Mouse (Mus musculus) CD4-positive, CD25-positive, alpha-beta regulatory T cell, adult 4 months (primary cell): ENCODE data around the gene Ncr1. TPM values are rescaled to one million over a fixed set of nuclear protein-coding genes. Genes with fewer than 3 reads are reported as not detected.
"Not testable (repeated sequence)": the region's sequence is repeated elsewhere in the genome, so short reads cannot be mapped to it uniquely, and the experiment has no call there.

Experiments used
- ATAC-seq: one replicate; pipeline ENCODE4 v1.8.0; 2017
- polyA plus RNA-seq, 2 experiments: library from polyadenylated mRNA; unstranded; fragments of 100-300 nt; shearing (Covaris generic); gene quantifications; one replicate each; pipeline ENCODE4 v1.2.1; 2017

Ncr1 gene
- polyA plus RNA-seq: not detected

GRCm38 (mm10) chr7:4337509-4337908 lies at the start of gene Ncr1:
TSS of gene Ncr1 (plus strand) at chr7:4337724.
- no peak for ATAC-seq

DNA sequence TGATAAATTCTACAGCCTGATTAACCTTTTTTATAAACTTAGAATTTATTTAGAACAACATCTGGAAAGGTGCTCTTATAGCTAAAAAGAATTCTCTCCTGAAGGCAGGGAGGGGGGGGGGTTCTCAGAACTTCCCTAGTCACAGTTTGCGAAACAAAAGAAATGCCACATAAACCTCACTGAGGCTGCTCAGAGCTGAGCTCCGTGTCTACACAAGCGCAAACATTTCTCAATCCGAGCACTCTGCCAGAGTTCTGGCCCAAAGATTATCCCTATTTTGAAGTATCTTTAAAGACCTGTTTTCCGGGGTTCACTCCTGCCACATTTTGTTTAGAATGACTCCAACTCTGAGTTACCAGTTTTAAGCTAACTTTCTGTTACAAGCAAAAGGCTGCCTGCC lies 44.9 kb upstream of the Ncr1 start:
- ATAC-seq: no peak

GRCm38 (mm10) chr7:4297189-4297588 lies 40.3 kb upstream of the Ncr1 start:
- ATAC-seq: no peak

DNA sequence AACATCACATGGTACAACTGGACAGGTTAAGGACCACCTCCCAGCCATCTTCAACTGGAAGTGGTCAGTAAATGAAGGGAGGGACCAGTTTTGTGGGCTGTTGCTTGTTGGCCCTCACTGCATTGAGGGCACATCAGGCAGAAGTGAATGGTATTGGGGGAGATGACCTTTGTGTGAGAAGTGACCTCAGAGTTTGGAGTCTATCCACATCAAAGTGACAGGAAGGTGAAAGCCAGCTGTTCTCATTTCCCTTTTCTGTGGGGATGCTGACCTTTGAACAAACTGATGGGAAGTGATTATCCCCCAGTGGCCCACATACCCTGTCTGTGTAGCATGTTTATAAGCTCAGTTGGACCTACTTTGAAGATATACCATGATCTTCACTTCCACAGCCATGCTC lies 37.4 kb upstream of the Ncr1 start:
- no peak for ATAC-seq

DNA sequence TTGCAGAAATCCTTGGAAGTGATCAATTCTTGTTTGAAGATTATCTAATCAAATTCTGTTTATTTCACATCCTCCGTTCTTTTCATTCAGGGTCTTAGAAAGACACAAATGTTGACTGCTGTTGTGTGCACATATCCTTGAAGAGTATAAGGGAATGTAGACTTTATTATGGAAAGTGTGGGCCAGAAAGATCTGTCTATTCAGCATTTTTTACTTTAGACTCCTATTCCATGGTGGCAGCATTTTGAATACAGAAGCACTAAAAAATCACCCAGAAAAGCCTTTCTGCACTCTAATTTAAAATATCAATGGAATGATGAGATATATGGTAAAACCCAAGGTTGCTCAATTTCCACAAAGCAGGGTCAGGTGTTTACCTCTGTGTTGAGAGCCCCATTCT lies 34.1 kb upstream of the Ncr1 start:
- ATAC-seq: no peak

DNA sequence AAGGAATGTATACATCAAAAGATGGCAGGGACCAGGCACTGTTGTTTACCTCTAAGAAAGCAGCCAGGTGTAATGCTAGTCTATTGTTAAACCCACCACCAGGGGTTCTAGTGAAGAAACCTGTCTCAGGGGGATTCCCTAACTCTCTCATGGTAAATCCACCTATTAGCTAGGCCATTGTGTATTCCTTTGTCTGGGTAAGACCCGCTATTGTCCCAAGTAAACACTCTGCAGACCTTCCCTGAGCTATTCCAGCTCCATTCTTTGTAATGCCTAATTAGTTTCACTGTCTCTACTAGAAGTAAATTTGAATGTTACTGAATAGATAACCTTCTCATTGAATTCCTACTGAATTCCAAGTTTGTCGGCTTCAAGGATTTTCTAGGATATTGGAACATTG lies 24.4 kb upstream of the Ncr1 start:
- not testable (repeated sequence) for ATAC-seq

GRCm38 (mm10) chr7:4313531-4313930 lies 24.0 kb upstream of the Ncr1 start:
- not testable (repeated sequence) for ATAC-seq

- no peak for ATAC-seq
These were observed 14.2 kb upstream of the Ncr1 start for GRCm38 (mm10) chr7:4323301-4323700.

- no peak for ATAC-seq
These were observed 36.0 kb downstream of the Ncr1 start for GRCm38 (mm10) chr7:4373521-4373920.

Other genes starting within 250 kb of the Ncr1 start
- under 1 TPM; 0.60 to 0.69 TPM for gene Ttyh1, start 218.3 kb upstream of the Ncr1 start, polyA plus RNA-seq
- gene Leng8, start 200.7 kb upstream of the Ncr1 start, polyA plus RNA-seq: 10 to 100 TPM; 23.4 to 27.4 TPM
- gene Leng9, start 187.3 kb upstream of the Ncr1 start, polyA plus RNA-seq: 10 to 100 TPM in 1 of 2 experiments, 1 to 10 TPM in 1; 7.5 to 12.3 TPM
- not detected for gene Cdc42ep5, start 172.9 kb upstream of the Ncr1 start, polyA plus RNA-seq
- gene Lilra5, start 100.0 kb upstream of the Ncr1 start, polyA plus RNA-seq: not detected
- gene Gp6, start 60.0 kb downstream of the Ncr1 start, polyA plus RNA-seq: under 1 TPM in 1 of 2 experiments, not detected in 1; 0.12 TPM
- gene Rdh13, start 107.9 kb downstream of the Ncr1 start, polyA plus RNA-seq: 10 to 100 TPM; 17.4 to 27.8 TPM
- gene Eps8l1, start 123.0 kb downstream of the Ncr1 start, polyA plus RNA-seq: 10 to 100 TPM in 1 of 2 experiments, 1 to 10 TPM in 1; 6.5 to 14.5 TPM
- gene Ppp1r12c, start 164.0 kb downstream of the Ncr1 start, polyA plus RNA-seq: 10 to 100 TPM; 13.5 to 27.7 TPM
- 1 to 10 TPM; 6.9 to 8.3 TPM for gene Tnnt1, start 178.7 kb downstream of the Ncr1 start, polyA plus RNA-seq
- gene Tnni3, start 186.5 kb downstream of the Ncr1 start, polyA plus RNA-seq: 1 to 10 TPM; 1.6 to 2.4 TPM
- gene Dnaaf3, start 194.7 kb downstream of the Ncr1 start, polyA plus RNA-seq: 1 to 10 TPM; 1.4 to 2.8 TPM
- under 1 TPM in 1 of 2 experiments, not detected in 1; 0.35 TPM for gene Syt5, start 209.8 kb downstream of the Ncr1 start, polyA plus RNA-seq